Mouse (Mus musculus): ENCODE results near the gene Dip2c.

GRCm38 (mm10) chr13:9611229-9611628 is 334.9 kb downstream of the Dip2c start:
- no peak for TF ChIP-seq EP300 (IDR thresholded peaks at IDR 0.05; ENCODE audit: low read depth)
- TF ChIP-seq CTCF (IDR thresholded peaks at IDR 0.05; ENCODE audit: low read depth) = no peak
